Mouse (Mus musculus): ENCODE measurements at regions not wholly inside any gene's neighbourhood (a gene's known extent, or its start where the extent isn't known, plus 50 kb on each side); places are given as distances from the start of the nearest gene placed in this dataset.

DNA sequence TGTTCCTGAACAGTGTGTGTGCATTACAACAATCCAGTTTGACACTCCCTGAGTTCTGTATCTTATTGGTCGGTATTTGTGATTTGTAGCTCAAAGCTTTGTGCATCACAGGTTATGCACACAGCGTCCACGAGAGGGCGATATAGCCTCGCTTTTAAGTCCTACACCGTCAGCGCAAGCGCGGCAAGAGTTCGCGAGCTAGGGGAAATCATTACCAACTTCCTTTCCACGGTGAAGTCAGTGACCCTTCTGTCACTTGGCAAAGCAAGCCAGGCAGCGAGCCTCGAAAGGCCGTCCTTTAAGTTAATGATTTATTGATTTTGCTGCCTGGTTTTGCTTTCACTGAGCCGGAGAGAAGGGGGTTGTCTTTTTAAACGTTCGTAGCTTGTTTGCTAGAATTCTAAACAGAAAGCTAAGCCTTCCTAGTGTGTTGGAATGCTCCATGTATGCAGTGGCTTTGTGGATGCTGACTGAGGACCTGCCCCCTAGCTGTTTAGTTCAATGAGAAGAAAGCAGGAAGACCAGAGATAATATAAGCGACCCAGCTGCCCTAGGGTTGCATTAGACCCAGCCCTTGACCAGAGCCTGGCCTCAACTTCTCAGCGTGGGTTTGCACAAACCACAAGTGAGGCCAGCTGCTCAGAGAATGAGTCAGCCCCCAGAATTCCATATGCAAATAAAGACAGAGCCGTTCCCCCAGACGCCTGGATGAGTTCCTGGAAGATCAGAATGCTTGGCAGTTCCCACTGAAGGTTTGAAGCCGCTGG, 79.0 kb upstream of the Ipo5 start:
- peak overlapping the region; percentile 35 to 38 for H3K4me3 ChIP-seq (ENCODE audit: control insufficient read depth in 1 of 2, insufficient read depth in 1 of 2, low read depth in 1 of 2, low read length in 2 of 2)
- no peaks in the 10 kb centered on the region for H3K27me3 ChIP-seq (ENCODE audit: control insufficient read depth, insufficient read depth, low read length)
- no peaks in the 10 kb centered on the region for H3K36me3 ChIP-seq (ENCODE audit: control insufficient read depth, insufficient read depth, low read length)
- H3K27ac ChIP-seq (replicated peaks in 1 of 2; ENCODE audit: control insufficient read depth in 1 of 2, insufficient read depth in 1 of 2, low read depth in 2 of 2, low read length in 2 of 2): peak overlapping the region; percentile 89 to 90
- peaks cover 4% of the 10 kb centered on the region; the same call in 1 of the 2 replicates for H3K9me3 ChIP-seq (ENCODE audit: control insufficient read depth, low read length)
- peaks cover 6 to 10% of the 10 kb centered on the region in 2 experiments for H3K4me1 ChIP-seq (ENCODE audit: control insufficient read depth in 2 of 2, insufficient read depth in 2 of 2, low read length in 2 of 2)
- H3K4me2 ChIP-seq (ENCODE audit: low read length): peak overlapping the region; percentile 65
- ATAC-seq (ENCODE audit: insufficient number of reproducible peaks, insufficient read depth, low FRiP score, low read depth): peak; percentile 70; the same call in 1 of the 2 replicates
- WGBS: 5% methylated on average over 23 of the region's 23 CpGs
- H3K9ac ChIP-seq (ENCODE audit: low read length): peak overlapping the region; percentile 64

DNA sequence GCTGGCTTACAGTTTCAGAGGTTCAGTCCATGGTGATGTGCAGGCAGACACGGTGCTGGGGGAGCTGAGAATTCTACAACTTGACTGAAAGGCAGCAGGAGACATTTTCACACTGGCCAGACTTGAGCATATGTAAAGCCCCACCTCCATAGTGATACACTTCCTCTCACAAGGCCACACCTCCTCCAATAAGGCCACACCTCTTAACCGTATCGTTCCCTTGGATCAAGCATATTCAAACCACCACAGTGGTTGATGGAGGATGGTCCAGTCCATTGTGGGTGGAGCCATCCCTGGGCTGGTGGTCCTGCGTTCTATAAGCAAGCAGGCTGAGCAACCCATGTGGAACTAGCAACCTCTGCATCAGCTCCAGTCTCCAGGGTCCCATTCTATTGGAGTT, 76.2 kb upstream of the Ipo5 start:
- Histone ChIP-seq H3K4me1 (ENCODE audit: control insufficient read depth in 2 of 2, insufficient read depth in 2 of 2, low read length in 2 of 2) (peaks cover 6 to 10% of the 10 kb centered on the region in 2 experiments), H3K4me2 (ENCODE audit: low read length) (no peak overlapping the region), H3K4me3 (ENCODE audit: control insufficient read depth in 1 of 2, insufficient read depth in 1 of 2, low read depth in 1 of 2, low read length in 2 of 2) (no peak overlapping the region), H3K27ac (replicated peaks in 1 of 2; ENCODE audit: control insufficient read depth in 1 of 2, insufficient read depth in 1 of 2, low read depth in 2 of 2, low read length in 2 of 2) (no peak overlapping the region), H3K27me3 (ENCODE audit: control insufficient read depth, insufficient read depth, low read length) (no peaks in the 10 kb centered on the region), H3K36me3 (ENCODE audit: control insufficient read depth, insufficient read depth, low read length) (no peaks in the 10 kb centered on the region), H3K9ac (ENCODE audit: low read length) (no peak overlapping the region), H3K9me3 (ENCODE audit: control insufficient read depth, low read length) (peaks cover 4% of the 10 kb centered on the region; the same call in 1 of the 2 replicates)
- ATAC-seq (ENCODE audit: insufficient number of reproducible peaks, insufficient read depth, low FRiP score, low read depth): no peak
- WGBS: 77% methylated on average over 4 of the region's 4 CpGs

DNA sequence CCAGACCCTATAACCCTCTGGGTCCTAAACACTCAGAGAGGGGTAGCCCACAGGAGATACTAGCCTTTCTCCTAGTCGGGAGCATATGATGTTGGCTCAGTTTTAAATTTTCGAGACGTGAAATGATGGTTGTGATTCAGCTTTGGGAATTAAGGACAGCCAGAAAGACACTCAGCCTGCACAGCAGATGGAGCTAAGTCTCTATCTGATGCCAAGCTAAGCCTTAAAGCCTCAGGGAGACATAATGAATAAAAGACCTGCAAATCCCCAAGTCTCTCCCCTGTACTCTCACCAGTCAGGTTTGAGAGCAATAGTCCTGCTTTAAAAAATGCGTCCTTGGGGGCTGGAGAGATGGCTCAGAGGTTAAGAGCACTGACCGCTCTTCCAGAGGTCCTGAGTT, 75.3 kb upstream of the Ipo5 start:
- 69% methylated on average over 5 of the region's 5 CpGs for WGBS

DNA sequence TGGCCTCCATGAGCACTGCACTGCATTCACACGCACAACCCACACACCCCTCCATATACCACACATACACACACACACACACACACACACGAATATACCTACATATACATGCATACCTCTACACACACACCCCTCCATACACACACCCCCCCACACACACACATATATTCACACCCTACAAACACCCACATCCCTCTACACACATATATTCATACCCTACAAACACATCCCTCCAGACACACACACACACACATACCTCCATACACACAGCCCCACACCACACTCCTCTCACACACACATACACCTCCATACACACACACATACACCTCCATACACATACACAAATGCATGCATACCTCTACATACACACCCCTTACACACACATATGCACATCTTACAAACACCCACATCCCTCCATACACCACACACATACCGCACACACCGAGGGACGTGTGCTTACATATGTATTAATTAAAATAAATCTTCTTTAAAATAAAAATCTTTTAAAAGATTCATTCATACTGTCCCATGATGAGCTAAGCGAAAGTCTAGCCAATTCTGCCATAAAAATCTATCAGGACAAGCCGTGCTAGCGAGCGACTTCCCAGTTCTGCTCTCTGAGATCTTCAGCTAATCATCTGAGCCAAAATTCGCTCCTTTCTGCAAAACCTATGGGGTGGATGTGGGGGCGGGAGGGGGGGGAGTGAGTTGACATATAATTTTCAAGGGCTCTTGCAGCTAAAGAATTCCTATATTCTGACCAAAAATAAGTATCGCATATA, 74.3 kb upstream of the Ipo5 start:
- no peak for ATAC-seq (ENCODE audit: insufficient number of reproducible peaks, insufficient read depth, low FRiP score, low read depth)
- no peak overlapping the region for H3K27ac ChIP-seq (replicated peaks in 1 of 2; ENCODE audit: control insufficient read depth in 1 of 2, insufficient read depth in 1 of 2, low read depth in 2 of 2, low read length in 2 of 2)
- WGBS: 87% methylated on average over 12 of the region's 12 CpGs
- H3K27me3 ChIP-seq (ENCODE audit: control insufficient read depth, insufficient read depth, low read length): no peaks in the 10 kb centered on the region
- H3K4me2 ChIP-seq (ENCODE audit: low read length): no peak overlapping the region
- no peaks in the 10 kb centered on the region for H3K36me3 ChIP-seq (ENCODE audit: control insufficient read depth, insufficient read depth, low read length)
- no peak overlapping the region for H3K4me3 ChIP-seq (ENCODE audit: control insufficient read depth in 1 of 2, insufficient read depth in 1 of 2, low read depth in 1 of 2, low read length in 2 of 2)
- peaks cover 4% of the 10 kb centered on the region; the same call in 1 of the 2 replicates for H3K9me3 ChIP-seq (ENCODE audit: control insufficient read depth, low read length)
- H3K4me1 ChIP-seq (ENCODE audit: control insufficient read depth in 2 of 2, insufficient read depth in 2 of 2, low read length in 2 of 2): peaks cover 6 to 15% of the 10 kb centered on the region in 2 experiments
- no peak overlapping the region for H3K9ac ChIP-seq (ENCODE audit: low read length)

More for the DNA sequence above, 75.3 kb upstream of the Ipo5 start:
- Histone ChIP-seq H3K4me2 (ENCODE audit: low read length) (no peak overlapping the region), H3K27me3 (ENCODE audit: control insufficient read depth, insufficient read depth, low read length) (no peaks in the 10 kb centered on the region), H3K4me3 (ENCODE audit: control insufficient read depth in 1 of 2, insufficient read depth in 1 of 2, low read depth in 1 of 2, low read length in 2 of 2) (no peak overlapping the region), H3K27ac (replicated peaks in 1 of 2; ENCODE audit: control insufficient read depth in 1 of 2, insufficient read depth in 1 of 2, low read depth in 2 of 2, low read length in 2 of 2) (no peak overlapping the region), H3K9ac (ENCODE audit: low read length) (no peak overlapping the region), H3K4me1 (ENCODE audit: control insufficient read depth in 2 of 2, insufficient read depth in 2 of 2, low read length in 2 of 2) (peaks cover 6 to 10% of the 10 kb centered on the region in 2 experiments), H3K36me3 (ENCODE audit: control insufficient read depth, insufficient read depth, low read length) (no peaks in the 10 kb centered on the region), H3K9me3 (ENCODE audit: control insufficient read depth, low read length) (peaks cover 4% of the 10 kb centered on the region; the same call in 1 of the 2 replicates)
- ATAC-seq (ENCODE audit: insufficient number of reproducible peaks, insufficient read depth, low FRiP score, low read depth): no peak

DNA sequence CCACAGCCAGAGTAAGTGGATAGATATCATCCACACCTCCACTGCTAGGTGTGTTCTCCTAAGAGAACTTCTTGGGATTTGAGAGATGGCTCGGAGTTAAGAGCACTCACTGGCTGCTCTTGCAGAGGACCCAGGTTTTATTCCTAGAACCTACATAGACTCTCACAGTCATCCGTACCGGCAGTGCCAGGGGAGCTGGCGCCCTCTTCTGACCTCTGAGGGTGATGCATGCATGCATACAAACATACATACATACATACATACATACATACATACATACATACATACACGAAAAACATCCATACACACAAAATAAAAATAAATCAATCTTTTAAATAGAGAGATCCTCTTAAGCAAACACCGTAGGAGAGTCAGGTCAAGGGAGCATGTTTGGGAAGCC, 70.1 kb upstream of the Ipo5 start:
- H3K27me3 ChIP-seq (ENCODE audit: control insufficient read depth, insufficient read depth, low read length): no peaks in the 10 kb centered on the region
- H3K9ac ChIP-seq (ENCODE audit: low read length): no peak overlapping the region
- H3K36me3 ChIP-seq (ENCODE audit: control insufficient read depth, insufficient read depth, low read length): no peaks in the 10 kb centered on the region
- WGBS: 85% methylated on average over 6 of the region's 6 CpGs
- no peak overlapping the region for H3K4me3 ChIP-seq (ENCODE audit: control insufficient read depth in 1 of 2, insufficient read depth in 1 of 2, low read depth in 1 of 2, low read length in 2 of 2)
- H3K9me3 ChIP-seq (ENCODE audit: control insufficient read depth, low read length): no peaks in the 10 kb centered on the region
- peaks cover 2 to 10% of the 10 kb centered on the region in 2 experiments; a peak in 3 of 4 replicates for H3K4me1 ChIP-seq (ENCODE audit: control insufficient read depth in 2 of 2, insufficient read depth in 2 of 2, low read length in 2 of 2)
- H3K4me2 ChIP-seq (ENCODE audit: low read length): no peak overlapping the region
- ATAC-seq (ENCODE audit: insufficient number of reproducible peaks, insufficient read depth, low FRiP score, low read depth): no peak
- H3K27ac ChIP-seq (replicated peaks in 1 of 2; ENCODE audit: control insufficient read depth in 1 of 2, insufficient read depth in 1 of 2, low read depth in 2 of 2, low read length in 2 of 2): no peak overlapping the region

- Histone ChIP-seq H3K36me3 (ENCODE audit: control insufficient read depth, insufficient read depth, low read length) (no peaks in the 10 kb centered on the region), H3K9me3 (ENCODE audit: control insufficient read depth, low read length) (no peaks in the 10 kb centered on the region), H3K9ac (ENCODE audit: low read length) (no peak overlapping the region), H3K4me1 (ENCODE audit: control insufficient read depth in 2 of 2, insufficient read depth in 2 of 2, low read length in 2 of 2) (peaks cover 7 to 14% of the 10 kb centered on the region in 2 experiments; a peak in 3 of 4 replicates), H3K4me2 (ENCODE audit: low read length) (no peak overlapping the region), H3K27me3 (ENCODE audit: control insufficient read depth, insufficient read depth, low read length) (no peaks in the 10 kb centered on the region), H3K27ac (replicated peaks in 1 of 2; ENCODE audit: control insufficient read depth in 1 of 2, insufficient read depth in 1 of 2, low read depth in 2 of 2, low read length in 2 of 2) (no peak overlapping the region), H3K4me3 (ENCODE audit: control insufficient read depth in 1 of 2, insufficient read depth in 1 of 2, low read depth in 1 of 2, low read length in 2 of 2) (no peak overlapping the region)
- no peak for ATAC-seq (ENCODE audit: insufficient number of reproducible peaks, insufficient read depth, low FRiP score, low read depth)
- WGBS: 57% methylated on average over 6 of the region's 6 CpGs
Measured at GRCm38 (mm10) chr14:120841311-120841710, 69.7 kb upstream of the Ipo5 start.

DNA sequence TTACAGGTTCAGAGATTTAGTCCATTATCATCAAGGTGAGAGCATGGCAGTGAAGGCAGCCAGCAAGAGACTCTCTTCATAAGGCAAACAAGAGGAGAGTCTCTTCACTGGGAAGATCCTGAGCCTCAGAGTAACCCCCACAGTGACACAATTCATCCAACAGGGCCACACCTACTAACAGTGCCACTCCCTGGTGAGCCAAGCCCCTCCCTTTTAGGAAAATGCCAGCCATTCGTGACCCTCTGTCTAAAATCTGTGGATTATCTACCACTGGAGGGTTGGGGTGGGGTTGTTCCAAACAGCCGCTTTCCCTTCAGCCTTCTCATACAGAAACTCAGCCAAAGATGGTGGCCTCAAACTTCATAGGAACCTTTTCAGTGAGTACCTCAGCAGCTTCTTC, 65.9 kb upstream of the Ipo5 start:
- Histone ChIP-seq H3K27me3 (ENCODE audit: control insufficient read depth, insufficient read depth, low read length) (no peaks in the 10 kb centered on the region), H3K4me3 (ENCODE audit: control insufficient read depth in 1 of 2, insufficient read depth in 1 of 2, low read depth in 1 of 2, low read length in 2 of 2) (no peak overlapping the region), H3K36me3 (ENCODE audit: control insufficient read depth, insufficient read depth, low read length) (no peaks in the 10 kb centered on the region), H3K9me3 (ENCODE audit: control insufficient read depth, low read length) (no peaks in the 10 kb centered on the region), H3K4me2 (ENCODE audit: low read length) (no peak overlapping the region), H3K4me1 (ENCODE audit: control insufficient read depth in 2 of 2, insufficient read depth in 2 of 2, low read length in 2 of 2) (peaks cover 17 to 25% of the 10 kb centered on the region in 2 experiments), H3K27ac (replicated peaks in 1 of 2; ENCODE audit: control insufficient read depth in 1 of 2, insufficient read depth in 1 of 2, low read depth in 2 of 2, low read length in 2 of 2) (no peak overlapping the region), H3K9ac (ENCODE audit: low read length) (no peak overlapping the region)
- 78% methylated on average over 2 of the region's 2 CpGs for WGBS
- ATAC-seq (ENCODE audit: insufficient number of reproducible peaks, insufficient read depth, low FRiP score, low read depth): no peak
